Mouse (Mus musculus) T-helper 17 cell (primary cell): ENCODE measurements at regions not wholly inside any gene's neighbourhood (a gene's known extent, or its start where the extent isn't known, plus 50 kb on each side); places are given as distances from the start of the nearest gene placed in this dataset.

Source experiments
- in situ Hi-C, 2 experiments: fragments of 300-600 bp; cut with MboI, MseI; formaldehyde crosslinking; loops; 1 replicate in 1 of 2; 2 replicates in 1 of 2; pipeline ENCODE4 v1.15.1; 2025; ENCODE audit warnings: high pct_unique_total_duplicates in 2 of 2

- in situ Hi-C loops, result no loop called here
These were observed 336.3 kb upstream of the Tgfbr2 start for GRCm38 (mm10) chr9:116511450-116511849.

- in situ Hi-C loops, result no loop called here
These were observed 332.6 kb upstream of the Tgfbr2 start for GRCm38 (mm10) chr9:116507756-116508155.

- in situ Hi-C loops, result no loop called here
These were observed 327.7 kb upstream of the Tgfbr2 start for GRCm38 (mm10) chr9:116502831-116503230.

- in situ Hi-C loops, result no loop called here
These were observed 325.8 kb upstream of the Tgfbr2 start for GRCm38 (mm10) chr9:116500951-116501350.

- in situ Hi-C loops, result no loop called here
These were observed 316.1 kb upstream of the Tgfbr2 start for GRCm38 (mm10) chr9:116491227-116491626.

GRCm38 (mm10) chr9:116489787-116490186, 314.6 kb upstream of the Tgfbr2 start:
- in situ Hi-C loops, result no loop called here

- in situ Hi-C loops, result no loop called here
These were observed 314.1 kb upstream of the Tgfbr2 start for GRCm38 (mm10) chr9:116489273-116489672.

- in situ Hi-C loops, result loop anchor here in 1 of 2 experiments (5.0 kb wide), 1 partner anchor 50 kb away; no protein-coding TSS in a partner anchor
These were observed 302.1 kb upstream of the Tgfbr2 start for GRCm38 (mm10) chr9:116477309-116477708.

GRCm38 (mm10) chr9:116475206-116475955, 300.2 kb upstream of the Tgfbr2 start:
- in situ Hi-C loops, result loop anchor here in 1 of 2 experiments (5.0 kb wide), 1 partner anchor 52 kb away; no protein-coding TSS in a partner anchor

GRCm38 (mm10) chr9:116472855-116473254, 297.7 kb upstream of the Tgfbr2 start:
- in situ Hi-C loops, result no loop called here

GRCm38 (mm10) chr9:116468569-116469250, 293.6 kb upstream of the Tgfbr2 start:
- in situ Hi-C loops, result no loop called here

- in situ Hi-C loops, result no loop called here
These were observed 291.2 kb upstream of the Tgfbr2 start for GRCm38 (mm10) chr9:116466336-116466735.

- in situ Hi-C loops, result no loop called here
These were observed 289.5 kb upstream of the Tgfbr2 start for GRCm38 (mm10) chr9:116464626-116465025.

- in situ Hi-C loops, result no loop called here
These were observed 287.1 kb upstream of the Tgfbr2 start for GRCm38 (mm10) chr9:116462232-116462631.

- in situ Hi-C loops, result no loop called here
These were observed 284.9 kb upstream of the Tgfbr2 start for GRCm38 (mm10) chr9:116460022-116460421.

- in situ Hi-C loops, result no loop called here
These were observed 276.9 kb upstream of the Tgfbr2 start for GRCm38 (mm10) chr9:116452050-116452449.

GRCm38 (mm10) chr9:116450829-116451228, 275.7 kb upstream of the Tgfbr2 start:
- in situ Hi-C loops, result no loop called here

- in situ Hi-C loops, result no loop called here
These were observed 272.6 kb upstream of the Tgfbr2 start for GRCm38 (mm10) chr9:116447734-116448133.

- in situ Hi-C loops, result no loop called here
These were observed 263.4 kb upstream of the Tgfbr2 start for GRCm38 (mm10) chr9:116438580-116438979.

- in situ Hi-C loops, result loop anchor here in 1 of 2 experiments (5.0 kb wide), 1 partner anchor 108 kb away; no protein-coding TSS in a partner anchor
These were observed 259.3 kb upstream of the Tgfbr2 start for GRCm38 (mm10) chr9:116434414-116434813.

GRCm38 (mm10) chr9:116429061-116429460, 253.9 kb upstream of the Tgfbr2 start:
- in situ Hi-C loops, result loop anchor here in 1 of 2 experiments (5.0 kb wide), 1 partner anchor 123 kb away; no protein-coding TSS in a partner anchor

- in situ Hi-C loops, result loop anchor here in 1 of 2 experiments (5.0 kb wide), 1 partner anchor 124 kb away; no protein-coding TSS in a partner anchor
These were observed 253.3 kb upstream of the Tgfbr2 start for GRCm38 (mm10) chr9:116428475-116428874.
